Mouse (Mus musculus) CH12.LX (cell line): ENCODE measurements around the gene Iqgap1. TPM values are rescaled to one million over a fixed set of nuclear protein-coding genes. Genes with fewer than 3 reads are reported as not detected.

Experiments
- DNase-seq: peaks from one replicate; pipeline ENCODE4 v3.0.0-alpha.2; 2013; ENCODE audit errors: extremely low read depth
- H3K27ac ChIP-seq: 2 replicates; pipeline ENCODE4 v1.5.1; 2012; ENCODE audit warnings: low read depth, mild to moderate bottlenecking, control low read depth, moderate library complexity; ENCODE audit not compliant: insufficient read depth
- H3K27me3 ChIP-seq: replicated peaks from 2 replicates; pipeline ENCODE3; 2012; ENCODE audit warnings: inconsistent platforms
- H3K36me3 ChIP-seq, 2 experiments: replicated peaks in 1 of 2; 2 replicates each; pipeline versions ENCODE3 to v1.6.1; 2012; ENCODE audit warnings: inconsistent platforms in 1 of 2, low read length in 1 of 2, mild to moderate bottlenecking in 1 of 2, mixed read lengths in 1 of 2, moderate library complexity in 1 of 2; ENCODE audit not compliant: control insufficient read depth in 1 of 2, insufficient read depth in 1 of 2
- H3K4me1 ChIP-seq, 2 experiments: 2 replicates each; pipeline ENCODE4 v1.6.1; 2012; ENCODE audit warnings: inconsistent platforms in 1 of 2, moderate library complexity in 1 of 2; ENCODE audit not compliant: insufficient read depth in 2 of 2, control insufficient read depth in 1 of 2
- H3K4me2 ChIP-seq: 2 replicates; pipeline ENCODE4 v1.6.1; 2012; ENCODE audit warnings: low read depth, mild to moderate bottlenecking, control low read depth; ENCODE audit not compliant: poor library complexity, insufficient read depth, severe bottlenecking
- H3K4me3 ChIP-seq, 3 experiments: fragments of 150-350 bp in 1 of 3; sonication (generic) in 1 of 3; replicated peaks in 1 of 3; 2 replicates each; pipeline versions ENCODE3 to v1.5.1; 2011 to 2012; ENCODE audit warnings: low read depth in 2 of 3, low read length in 2 of 3, mild to moderate bottlenecking in 2 of 3, moderate library complexity in 2 of 3, control low read depth in 1 of 3, improper control_type of control experiment in 1 of 3, inconsistent platforms in 1 of 3, mixed read lengths in 1 of 3; ENCODE audit not compliant: poor library complexity in 1 of 3
- H3K79me2 ChIP-seq: replicated peaks from 2 replicates; pipeline ENCODE4 v1.6.1; 2012; ENCODE audit warnings: mild to moderate bottlenecking, moderate library complexity; ENCODE audit not compliant: control insufficient read depth, poor library complexity, insufficient read depth, severe bottlenecking; ENCODE audit errors: extremely low read depth
- H3K9ac ChIP-seq: 2 replicates; pipeline ENCODE4 v1.6.1; 2012; ENCODE audit warnings: low read depth, mild to moderate bottlenecking, control low read depth, moderate library complexity; ENCODE audit not compliant: insufficient read depth
- H3K9me3 ChIP-seq: replicated peaks from 2 replicates; pipeline ENCODE3; 2012; ENCODE audit warnings: low read length, inconsistent platforms, mixed read lengths
- BHLHE40 ChIP-seq: IDR thresholded peaks from 2 replicates; pipeline ENCODE4 v1.6.1; 2011; ENCODE audit warnings: mild to moderate bottlenecking, low read depth, low read length, improper control_type of control experiment
- CHD1 ChIP-seq: IDR thresholded peaks from 2 replicates; pipeline ENCODE4 v1.6.1; 2012; ENCODE audit warnings: low read depth, low read length, improper control_type of control experiment, inconsistent platforms
- CHD2 ChIP-seq: IDR thresholded peaks from 2 replicates; pipeline ENCODE4 v1.6.1; 2011; ENCODE audit warnings: low read length, improper control_type of control experiment
- CTCF ChIP-seq, 2 experiments: IDR thresholded peaks in 1 of 2; conservative IDR thresholded peaks in 1 of 2; 2 replicates each; pipeline ENCODE4 v1.5.1; 2011 to 2012; ENCODE audit warnings: low read depth in 2 of 2, low read length in 2 of 2, improper control_type of control experiment in 1 of 2, inconsistent platforms in 1 of 2, mild to moderate bottlenecking in 1 of 2, moderate library complexity in 1 of 2
- E2F4 ChIP-seq: IDR thresholded peaks from 2 replicates; pipeline ENCODE4 v1.6.1; 2011; ENCODE audit warnings: low read depth, low read length, improper control_type of control experiment; ENCODE audit not compliant: insufficient replicate concordance
- ELF1 ChIP-seq: IDR thresholded peaks from 2 replicates; pipeline ENCODE4 v1.6.1; 2014; ENCODE audit warnings: low read depth, mild to moderate bottlenecking, inconsistent platforms, low read length, improper control_type of control experiment
- GABPA ChIP-seq: IDR thresholded peaks from 2 replicates; pipeline ENCODE4 v1.6.1; 2012; ENCODE audit warnings: low read depth, low read length, improper control_type of control experiment, inconsistent platforms; ENCODE audit not compliant: insufficient replicate concordance
- JUN ChIP-seq: IDR thresholded peaks from 2 replicates; pipeline ENCODE4 v1.6.1; 2011; ENCODE audit warnings: low read depth, mild to moderate bottlenecking, low read length, improper control_type of control experiment, moderate library complexity; ENCODE audit not compliant: insufficient read depth
- KAT2A ChIP-seq: IDR thresholded peaks from 2 replicates; pipeline ENCODE4 v1.6.1; 2012; ENCODE audit warnings: low read length, improper control_type of control experiment, inconsistent platforms; ENCODE audit not compliant: insufficient replicate concordance
- MAFK ChIP-seq: IDR thresholded peaks from 2 replicates; pipeline ENCODE4 v1.6.1; 2011; ENCODE audit warnings: low read length, improper control_type of control experiment; ENCODE audit not compliant: insufficient replicate concordance
- MAX ChIP-seq: IDR thresholded peaks from 2 replicates; pipeline ENCODE4 v1.6.1; 2011; ENCODE audit warnings: low read length, improper control_type of control experiment
- MAZ ChIP-seq: IDR thresholded peaks from 2 replicates; pipeline ENCODE4 v1.6.1; 2012; ENCODE audit warnings: low read depth, mild to moderate bottlenecking, inconsistent platforms, low read length, improper control_type of control experiment, moderate library complexity
- MEF2A ChIP-seq: IDR thresholded peaks from 2 replicates; pipeline ENCODE4 v1.6.1; 2014; ENCODE audit warnings: low read depth, mild to moderate bottlenecking, inconsistent platforms, low read length, improper control_type of control experiment, borderline replicate concordance
- MXI1 ChIP-seq: IDR thresholded peaks from 2 replicates; pipeline ENCODE4 v1.6.1; 2011; ENCODE audit warnings: mild to moderate bottlenecking, low read depth, low read length, improper control_type of control experiment
- MYC ChIP-seq: IDR thresholded peaks from 2 replicates; pipeline ENCODE4 v1.6.1; 2011; ENCODE audit warnings: low read depth, mild to moderate bottlenecking, improper control_type of control experiment, low read length
- NELFE ChIP-seq: IDR thresholded peaks from 2 replicates; pipeline ENCODE4 v1.6.1; 2011; ENCODE audit warnings: low read depth, low read length, improper control_type of control experiment
- NRF1 ChIP-seq: IDR thresholded peaks from 2 replicates; pipeline ENCODE4 v1.6.1; 2014; ENCODE audit warnings: low read depth, mild to moderate bottlenecking, inconsistent platforms, low read length, improper control_type of control experiment, moderate library complexity
- PAX5 ChIP-seq: IDR thresholded peaks from 2 replicates; pipeline ENCODE4 v1.6.1; 2012; ENCODE audit warnings: low read length, inconsistent platforms, mixed read lengths
- RAD21 ChIP-seq: IDR thresholded peaks from 2 replicates; pipeline ENCODE4 v1.6.1; 2011; ENCODE audit warnings: low read depth, mild to moderate bottlenecking, low read length, improper control_type of control experiment, moderate library complexity
- RCOR1 ChIP-seq: conservative IDR thresholded peaks from 2 replicates; pipeline ENCODE4 v1.6.1; 2012; ENCODE audit warnings: low read depth, mild to moderate bottlenecking, inconsistent platforms, low read length, improper control_type of control experiment
- TBP ChIP-seq: conservative IDR thresholded peaks from 2 replicates; pipeline ENCODE4 v1.6.1; 2011; ENCODE audit warnings: low read depth, low read length, improper control_type of control experiment
- TCF12 ChIP-seq: IDR thresholded peaks from 2 replicates; pipeline ENCODE4 v1.6.1; 2014; ENCODE audit warnings: low read depth, mild to moderate bottlenecking, inconsistent platforms, low read length, improper control_type of control experiment
- UBTF ChIP-seq: IDR thresholded peaks from 2 replicates; pipeline ENCODE4 v1.6.1; 2012; ENCODE audit warnings: low read depth, mild to moderate bottlenecking, inconsistent platforms, low read length, improper control_type of control experiment, moderate library complexity
- USF1 ChIP-seq: IDR thresholded peaks from 2 replicates; pipeline ENCODE4 v1.6.1; 2014; ENCODE audit warnings: low read depth, mild to moderate bottlenecking, inconsistent platforms, low read length, improper control_type of control experiment
- USF2 ChIP-seq: conservative IDR thresholded peaks from 2 replicates; pipeline ENCODE4 v1.6.1; 2011; ENCODE audit warnings: low read depth, low read length, improper control_type of control experiment
- ZC3H11A ChIP-seq: IDR thresholded peaks from 2 replicates; pipeline ENCODE4 v1.6.1; 2012; ENCODE audit warnings: low read depth, mild to moderate bottlenecking, inconsistent platforms, low read length, improper control_type of control experiment
- ZMIZ1 ChIP-seq: IDR thresholded peaks from 2 replicates; pipeline ENCODE4 v1.6.1; 2012; ENCODE audit warnings: low read depth, mild to moderate bottlenecking, inconsistent platforms, low read length, improper control_type of control experiment
- ZNF384 ChIP-seq: IDR thresholded peaks from 2 replicates; pipeline ENCODE4 v1.6.1; 2012; ENCODE audit warnings: low read depth, low read length, improper control_type of control experiment, inconsistent platforms
- dilution Hi-C: fragments of 300-500 bp; cut with MboI; formaldehyde crosslinking; loops from 2 replicates; pipeline ENCODE4 v1.14.3; 2020; ENCODE audit warnings: low sequenced_read_pairs; ENCODE audit not compliant: extremely low pct_unique_long_range_greater_than_20kb, extremely low pct_ligation_motif_present
- in situ Hi-C: fragments of 300-500 bp; cut with MboI; formaldehyde crosslinking; loops from 3 replicates; pipeline ENCODE4 v1.14.3; 2019; ENCODE audit warnings: low sequenced_read_pairs, low pct_ligation_motif_present, low pct_unique_long_range_greater_than_20kb, mixed read lengths
- polyA plus RNA-seq: library from polyadenylated mRNA; unstranded; fragments of >175 nt; gene quantifications from 2 replicates; pipeline ENCODE4 v1.2.1, GENCODE M21; 2012; ENCODE audit warnings: low read depth; ENCODE audit not compliant: insufficient read length
- total RNA-seq, 2 experiments: library from RNA; depleted of rRNA; stranded (reverse); fragments of 300-350 nt in 1 of 2; fragments of >200 nt in 1 of 2; gene quantifications; 2 replicates each; pipeline ENCODE4 v1.2.3; 2012 to 2014

The Iqgap1 gene
- total and polyA plus RNA-seq, 3 experiments = 49.6 to 126 (median 77.0) TPM

DNA sequence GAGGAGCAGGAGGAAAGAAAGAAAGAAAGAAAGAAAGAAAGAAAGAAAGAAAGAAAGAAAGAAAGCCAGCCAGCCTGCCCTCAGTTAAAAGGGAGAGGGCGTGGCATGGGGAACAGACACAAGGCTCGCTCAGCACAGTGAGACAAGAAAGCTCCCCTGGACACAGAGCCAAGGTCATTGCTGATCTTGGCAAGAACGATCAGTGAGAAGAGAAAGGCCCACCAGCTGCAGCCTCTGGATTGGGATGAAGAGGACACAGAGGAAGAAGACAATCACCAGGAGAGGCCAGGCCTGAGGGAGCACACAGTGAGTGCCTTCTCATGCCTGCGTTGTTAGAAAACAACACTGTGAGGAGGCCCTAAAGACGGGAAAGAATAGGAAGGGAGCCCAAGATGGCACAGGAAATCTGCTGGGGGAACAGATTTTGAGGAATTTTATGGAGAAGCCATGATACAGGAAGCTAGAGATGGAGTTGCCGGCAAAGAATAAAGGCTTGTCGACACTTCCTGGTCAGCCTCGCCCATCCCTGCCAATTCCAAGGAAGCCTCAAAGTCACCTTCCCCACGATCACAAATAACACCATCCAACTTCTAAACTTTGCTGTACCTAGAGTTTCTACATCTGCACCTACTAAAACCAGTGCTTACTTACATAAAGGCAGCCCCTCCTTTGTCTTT lies 44.2 kb downstream of the Iqgap1 start:
- peak overlapping the region; percentile 76 for H3K4me2 ChIP-seq
- H3K4me1 ChIP-seq = peaks cover 21 to 80% of the 10 kb centered on the region in 2 experiments
- H3K79me2 ChIP-seq = peaks cover 65% of the 10 kb centered on the region
- no peaks in the 10 kb centered on the region for H3K9me3 ChIP-seq
- peak overlapping the region in 2 of 3 experiments; percentile 40 to 51 for H3K4me3 ChIP-seq
- TF ChIP-seq MEF2A (no peak), TCF12 (no peak), ZNF384 (no peak), GABPA (no peak)
- TF ChIP-seq, all 38 proteins: peak for 0
- dilution Hi-C loops = no loop called here
- Histone ChIP-seq H3K36me3 (peaks cover 0 to 24% of the 10 kb centered on the region in 2 experiments), H3K27me3 (no peaks in the 10 kb centered on the region), H3K9ac (peak overlapping the region; percentile 32), H3K27ac (peak overlapping the region; percentile 63)
- no peak for DNase-seq
- in situ Hi-C loops = no loop called here

DNA sequence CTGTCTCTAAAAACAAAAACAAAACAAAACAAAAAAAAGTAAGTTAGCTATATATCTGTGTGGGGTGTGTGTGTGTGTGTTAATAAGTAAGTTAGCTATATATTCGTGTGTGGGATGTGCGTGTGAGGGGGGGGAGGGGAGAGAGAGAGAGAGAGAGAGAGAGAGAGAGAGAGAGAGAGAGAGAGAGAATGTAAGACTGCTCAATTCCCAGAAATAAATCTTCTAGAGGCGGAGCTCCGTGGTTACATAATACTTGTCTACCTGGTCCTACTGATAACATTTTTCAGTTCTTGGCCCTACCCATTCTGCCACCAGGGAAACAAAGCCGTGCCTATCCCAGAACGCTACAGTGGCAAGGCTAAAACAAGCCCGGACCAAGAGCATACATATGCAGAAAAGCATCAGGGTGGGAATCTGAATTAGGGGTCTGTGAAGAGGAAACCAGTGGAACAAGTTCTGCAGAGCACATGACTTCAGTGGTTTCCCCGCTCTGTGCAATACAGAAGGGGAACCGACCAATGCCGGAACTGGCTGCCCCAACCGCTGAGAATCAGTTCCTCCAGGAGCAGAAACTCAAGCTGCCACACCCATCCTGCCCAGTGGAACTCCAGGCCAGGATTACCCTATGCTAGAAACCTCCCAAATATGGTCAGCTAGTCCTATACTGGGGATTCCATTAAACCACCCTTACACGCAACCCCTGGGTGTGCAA lies 46.7 kb downstream of the Iqgap1 start:
- Histone ChIP-seq H3K27me3 (no peaks in the 10 kb centered on the region), H3K27ac (peak overlapping the region; percentile 89), H3K79me2 (peaks cover 72% of the 10 kb centered on the region), H3K9me3 (no peaks in the 10 kb centered on the region), H3K36me3 (peaks cover 0 to 19% of the 10 kb centered on the region in 2 experiments), H3K4me3 (no peak overlapping the region), H3K4me2 (peak overlapping the region; percentile 84), H3K4me1 (peaks cover 34 to 92% of the 10 kb centered on the region in 2 experiments), H3K9ac (peak overlapping the region; percentile 51)
- in situ Hi-C loops (no loop called here), dilution Hi-C loops (no loop called here)
- peak; percentile 91 for DNase-seq
- peak; percentile 61; the same call in 1 of the 2 replicates for TF ChIP-seq NELFE
- peak; percentile 41; the same call in 1 of the 2 replicates for TF ChIP-seq JUN
- TF ChIP-seq ZMIZ1 = peak; percentile 57; the same call in 1 of the 2 replicates
- peak; percentile 97 for TF ChIP-seq BHLHE40
- peak; percentile 83 for TF ChIP-seq MEF2A
- peak; percentile 89 for TF ChIP-seq TCF12
- TF ChIP-seq ELF1 = peak; percentile 88
- peak; percentile 87 for TF ChIP-seq MAZ
- no peak for TF ChIP-seq GABPA
- no peak for TF ChIP-seq UBTF
- peak; percentile 92 for TF ChIP-seq RCOR1
- TF ChIP-seq NRF1 = peak; percentile 35; the same call in 1 of the 2 replicates
- TF ChIP-seq MAFK = peak; percentile 70; the same call in 1 of the 2 replicates
- peak; percentile 83 for TF ChIP-seq MXI1
- no peak for TF ChIP-seq TBP
- peak; percentile 38 for TF ChIP-seq USF2
- peak; percentile 61; the same call in 1 of the 2 replicates for TF ChIP-seq CHD1
- TF ChIP-seq MAX = peak; percentile 96
- TF ChIP-seq MYC = peak; percentile 96
- TF ChIP-seq CTCF (conservative IDR thresholded peaks at IDR 0.05 in 1 of 2, IDR thresholded peaks at IDR 0.05 in 1 of 2; ENCODE audit: low read depth in 2 of 2, low read length in 2 of 2) = 0 out of 4 replicates have a peak, but pooled peaks of 1 of the 2 experiments have one; percentile 2
- peak; percentile 75 for TF ChIP-seq USF1
- 0 out of 2 replicates have a peak, but pooled peaks have one; percentile 28 for TF ChIP-seq KAT2A
- no peak for TF ChIP-seq PAX5
- TF ChIP-seq RAD21 = peak; percentile 5
- TF ChIP-seq CHD2 = peak; percentile 76
- no peak for TF ChIP-seq ZC3H11A
- 0 out of 2 replicates have a peak, but pooled peaks have one; percentile 70 for TF ChIP-seq E2F4
